Comparison of ENCODE assay signal across 36 mouse cellular contexts in genomic region chr17:32657041-32657440, GRCm38 (mm10). TPM values are rescaled to one million over a fixed set of nuclear protein-coding genes. Genes with fewer than 3 reads are reported as not detected.
"Had no signal": no experiment of that assay in that cellular context is flagged by ENCODE, and none has a peak within 500 bp of the region (broad histone marks: within the 10 kb centered on the region; RNA-seq: fewer than 3 reads in every experiment).

No protein-coding gene starts in this region.

- H3K27ac ChIP-seq: embryonic facial prominence, embryonic 10.5 days; embryonic facial prominence, embryonic 12.5 days; embryonic facial prominence, embryonic 13.5 days; embryonic facial prominence, embryonic 15.5 days; forebrain, embryonic 10.5 days; forebrain, embryonic 12.5 days; forebrain, embryonic 13.5 days; forebrain, embryonic 15.5 days; gastrocnemius, adult 2 months; heart, adult 2 months; heart, embryonic 10.5 days had no signal

- H3K4me3 ChIP-seq: embryonic facial prominence, embryonic 10.5 days; embryonic facial prominence, embryonic 12.5 days; embryonic facial prominence, embryonic 13.5 days; embryonic facial prominence, embryonic 15.5 days; erythroblast, embryonic 14.5 days; forebrain, embryonic 10.5 days; forebrain, embryonic 12.5 days; forebrain, embryonic 13.5 days; forebrain, embryonic 15.5 days; gastrocnemius, adult 2 months; heart, adult 2 months; heart, embryonic 10.5 days had no signal

- ATAC-seq: forebrain, embryonic 13.5 days; forebrain, embryonic 14.5 days; forebrain, embryonic 15.5 days; forebrain, embryonic 16.5 days; forebrain, postnatal 0 days had no signal

- H3K27me3 ChIP-seq: embryonic facial prominence, embryonic 12.5 days; embryonic facial prominence, embryonic 13.5 days; embryonic facial prominence, embryonic 15.5 days; forebrain, embryonic 12.5 days; forebrain, embryonic 15.5 days had no signal

- H3K4me1 ChIP-seq: embryonic facial prominence, embryonic 10.5 days; embryonic facial prominence, embryonic 12.5 days; forebrain, embryonic 10.5 days; forebrain, embryonic 12.5 days; forebrain, embryonic 15.5 days; heart, embryonic 10.5 days had no signal

- H3K36me3 ChIP-seq: embryonic facial prominence, embryonic 10.5 days; embryonic facial prominence, embryonic 12.5 days; embryonic facial prominence, embryonic 13.5 days; embryonic facial prominence, embryonic 15.5 days; forebrain, embryonic 10.5 days; forebrain, embryonic 12.5 days; forebrain, embryonic 15.5 days; heart, embryonic 10.5 days had no signal

- DNase-seq: cerebellum, postnatal 10 days; cerebellum, postnatal 14 days; cerebellum, postnatal 25 days; cerebellum, postnatal 36 days; embryo, embryonic 11 days; forebrain, postnatal 0 days; gastrocnemius, adult 2 months; gastrocnemius, postnatal 10 days; gastrocnemius, postnatal 14 days; gastrocnemius, postnatal 25 days; gastrocnemius, postnatal 36 days; heart, adult 18-20 months; heart, adult 2 months had no signal

RNA-seq across cellular contexts. Expression of gene Cyp4f40, which starts 1.7 kb away (rescaled TPM):
- total RNA-seq: common myeloid progenitor, adult 5-6 weeks; forebrain, postnatal 0 days; gastrocnemius, adult 18-20 months; gastrocnemius, adult 2 months; gastrocnemius, adult 8-10 months; gastrocnemius, postnatal 10 days; gastrocnemius, postnatal 14 days; gastrocnemius, postnatal 25 days; gastrocnemius, postnatal 36 days; gastrocnemius, postnatal 4 days; granulocyte monocyte progenitor cell, adult 5-6 weeks; heart, adult 18-20 months; heart, adult 2 months; heart, adult 8-10 months had no signal
- polyA plus RNA-seq: cortical plate, adult 2 months; embryonic facial prominence, embryonic 10.5 days; embryonic facial prominence, embryonic 11.5 days; embryonic facial prominence, embryonic 12.5 days; embryonic facial prominence, embryonic 13.5 days; embryonic facial prominence, embryonic 14.5 days; erythroblast, embryonic 14.5 days; forebrain, embryonic 10.5 days; forebrain, embryonic 11.5 days; forebrain, embryonic 12.5 days; forebrain, embryonic 13.5 days; forebrain, embryonic 14.5 days; forebrain, embryonic 15.5 days; forebrain, embryonic 16.5 days; heart, adult 2 months; heart, embryonic 10.5 days had no signal

RNA-seq across cellular contexts. Expression of gene Cyp4f15, which starts 28.4 kb away (rescaled TPM):
- total RNA-seq: common myeloid progenitor, adult 5-6 weeks; gastrocnemius, adult 18-20 months; gastrocnemius, adult 2 months; gastrocnemius, postnatal 10 days; gastrocnemius, postnatal 14 days; gastrocnemius, postnatal 25 days; gastrocnemius, postnatal 36 days; gastrocnemius, postnatal 4 days; granulocyte monocyte progenitor cell, adult 5-6 weeks; heart, adult 2 months had no signal
- polyA plus RNA-seq: erythroblast, embryonic 14.5 days had no signal

RNA-seq across cellular contexts. Expression of gene Cyp4f37, which starts 35.9 kb away (rescaled TPM):
- total RNA-seq: common myeloid progenitor, adult 5-6 weeks; forebrain, postnatal 0 days; gastrocnemius, adult 18-20 months; gastrocnemius, adult 2 months; gastrocnemius, adult 8-10 months; gastrocnemius, postnatal 10 days; gastrocnemius, postnatal 14 days; gastrocnemius, postnatal 25 days; gastrocnemius, postnatal 36 days; gastrocnemius, postnatal 4 days; granulocyte monocyte progenitor cell, adult 5-6 weeks; heart, adult 18-20 months; heart, adult 2 months; heart, adult 8-10 months had no signal
- polyA plus RNA-seq: cortical plate, adult 2 months; embryonic facial prominence, embryonic 10.5 days; embryonic facial prominence, embryonic 11.5 days; embryonic facial prominence, embryonic 12.5 days; embryonic facial prominence, embryonic 13.5 days; embryonic facial prominence, embryonic 14.5 days; embryonic facial prominence, embryonic 15.5 days; erythroblast, embryonic 14.5 days; forebrain, embryonic 10.5 days; forebrain, embryonic 11.5 days; forebrain, embryonic 12.5 days; forebrain, embryonic 13.5 days; forebrain, embryonic 14.5 days; forebrain, embryonic 15.5 days; forebrain, embryonic 16.5 days; frontal cortex, adult 2 months; heart, adult 2 months; heart, embryonic 10.5 days had no signal
